Mouse (Mus musculus): Measurements from ENCODE around the gene Pcca. TPM values are rescaled to one million over a fixed set of nuclear protein-coding genes. Genes with fewer than 3 reads are reported as not detected.

Pcca gene
- total RNA-seq, 2 experiments from 2014 or later, result 30.2 to 34.4 TPM

DNA sequence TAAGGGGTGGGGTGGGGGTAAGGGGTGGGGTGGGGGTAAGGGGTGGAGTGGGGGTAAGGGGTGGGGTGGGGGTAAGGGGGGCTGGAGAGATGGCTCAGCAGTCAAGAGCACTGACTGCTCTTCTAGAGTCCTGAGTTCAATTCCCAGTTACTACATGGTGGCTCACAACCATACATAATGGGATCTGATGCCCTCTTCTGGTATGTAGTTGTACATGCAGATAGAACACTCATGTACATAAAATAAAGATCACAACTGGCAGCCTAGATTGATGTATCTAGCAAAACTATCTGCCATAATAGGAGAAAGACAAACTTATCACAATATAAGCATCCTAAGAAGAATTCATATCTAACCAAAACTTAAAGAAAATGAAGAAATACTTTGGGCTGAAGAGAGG, 364.4 kb downstream of the Pcca start:
- intact Hi-C loops (cut with DNase I), result no loop called here
- no peak for DNase-seq (ENCODE audit: low spot score in 2 of 2)

DNA sequence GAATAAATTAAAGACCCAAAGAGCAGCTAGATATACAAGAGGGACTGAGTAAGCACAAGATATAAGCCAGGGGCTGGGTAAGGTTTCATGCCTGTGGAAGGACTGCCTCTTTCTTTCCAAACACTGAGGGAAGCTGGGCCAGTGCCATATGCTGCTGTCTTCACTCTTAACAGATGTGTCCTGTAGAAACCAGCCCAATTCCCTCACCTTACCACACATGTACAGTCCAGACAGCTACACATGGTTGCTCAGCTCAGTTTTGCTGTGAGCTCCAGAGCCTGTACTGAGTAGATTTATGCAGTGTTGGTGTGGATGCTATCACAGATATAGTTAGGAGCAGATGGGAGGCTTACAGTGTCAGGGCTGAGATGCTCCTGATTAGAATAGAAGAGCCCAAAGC, 366.6 kb downstream of the Pcca start:
- intact Hi-C loops (cut with DNase I), result no loop called here
- no peak for DNase-seq (ENCODE audit: low spot score in 2 of 2)

DNA sequence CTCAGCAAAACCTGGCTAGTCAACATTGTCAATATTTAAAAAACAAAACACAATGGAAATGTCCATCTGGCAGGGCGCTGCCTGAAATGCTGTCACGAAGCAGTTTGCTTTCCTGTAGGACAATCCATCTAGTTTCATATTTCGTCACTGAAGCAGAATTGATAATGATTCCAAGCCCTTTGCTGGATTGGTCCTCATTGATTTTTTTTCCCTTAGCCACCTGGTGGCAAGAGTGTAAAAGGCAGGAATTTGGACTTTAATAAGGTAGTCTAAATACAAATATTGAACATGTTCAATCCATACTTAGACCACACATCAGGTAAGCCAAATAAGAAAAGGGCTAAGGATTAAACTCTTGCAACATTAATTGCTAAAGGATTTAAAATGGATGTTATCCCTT, 367.1 kb downstream of the Pcca start:
- intact Hi-C loops (cut with DNase I), result no loop called here
- no peak for DNase-seq (ENCODE audit: low spot score in 2 of 2)

- intact Hi-C loops (cut with DNase I), result no loop called here
Observed at GRCm38 (mm10) chr14:122901715-122902114, 367.6 kb downstream of the Pcca start.

DNA sequence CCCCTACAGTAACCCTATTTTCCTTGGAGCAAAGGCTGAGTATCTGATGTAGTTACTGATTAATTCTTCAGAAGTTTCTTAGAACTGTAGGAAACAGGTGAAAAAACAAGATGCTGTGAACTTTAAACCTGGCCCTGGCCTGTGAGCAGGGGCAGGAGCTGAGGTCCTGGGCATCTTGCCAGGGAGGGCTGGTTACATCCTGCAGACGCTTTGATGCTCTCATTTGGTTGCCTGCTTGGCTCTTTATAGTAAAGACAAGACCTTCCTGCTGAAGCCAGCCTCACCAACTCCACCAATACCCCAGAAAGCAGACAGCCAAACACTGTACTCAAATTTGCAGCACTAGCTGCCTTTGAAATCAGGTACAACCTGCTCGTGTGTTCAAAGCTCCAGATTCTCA, 368.0 kb downstream of the Pcca start:
- DNase-seq (ENCODE audit: low spot score in 2 of 2), result no peak
- intact Hi-C loops (cut with DNase I), result no loop called here

More at GRCm38 (mm10) chr14:122901715-122902114, 367.6 kb downstream of the Pcca start:
- no peak for DNase-seq (ENCODE audit: low spot score in 2 of 2)

DNA sequence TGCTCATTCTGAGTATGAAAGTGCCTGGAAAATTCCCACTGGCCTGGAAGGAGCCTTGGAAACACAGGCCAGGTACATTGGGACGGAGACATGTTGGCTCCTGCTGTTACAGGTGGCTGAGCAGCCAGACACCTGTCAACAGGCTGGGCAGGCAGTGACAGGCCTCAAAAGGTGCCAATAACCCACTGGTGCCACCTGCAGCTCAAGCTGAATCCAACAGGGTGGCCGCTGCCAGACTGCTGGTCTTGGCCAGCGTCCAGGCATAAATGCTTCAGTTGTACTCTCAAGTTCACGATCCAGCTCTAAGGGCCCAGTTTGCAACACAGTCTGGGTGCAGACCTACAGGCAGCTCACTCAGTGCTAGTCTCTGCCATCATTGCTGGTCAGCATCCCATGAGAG, 368.8 kb downstream of the Pcca start:
- DNase-seq (ENCODE audit: low spot score in 2 of 2), result peak; percentile 55 to 61

DNA sequence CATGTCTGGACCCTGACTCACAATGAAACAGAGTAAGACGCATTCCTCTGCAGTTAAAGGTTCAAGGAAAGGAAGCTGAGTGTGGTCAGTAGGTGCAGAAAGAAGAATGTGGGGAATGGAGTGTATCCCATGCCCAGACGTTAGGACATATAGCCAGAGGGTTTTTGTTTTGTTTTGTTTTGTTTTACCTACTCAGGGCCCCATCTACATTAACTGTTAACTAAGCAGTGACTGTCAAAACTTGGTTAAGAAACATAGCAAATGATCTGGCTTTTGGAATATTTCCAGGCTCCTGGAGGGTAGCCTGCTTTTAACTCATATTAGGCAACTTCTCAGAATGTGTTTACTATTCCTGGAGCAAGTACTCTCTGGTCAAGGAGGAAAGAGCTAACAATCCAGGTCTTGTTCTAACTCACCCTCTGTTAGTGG, 369.8 kb downstream of the Pcca start:
- no peak for DNase-seq (ENCODE audit: low spot score in 2 of 2)
- intact Hi-C loops (cut with DNase I), result no loop called here

More for the DNA sequence above, 368.8 kb downstream of the Pcca start:
- intact Hi-C loops (cut with DNase I), result no loop called here

DNA sequence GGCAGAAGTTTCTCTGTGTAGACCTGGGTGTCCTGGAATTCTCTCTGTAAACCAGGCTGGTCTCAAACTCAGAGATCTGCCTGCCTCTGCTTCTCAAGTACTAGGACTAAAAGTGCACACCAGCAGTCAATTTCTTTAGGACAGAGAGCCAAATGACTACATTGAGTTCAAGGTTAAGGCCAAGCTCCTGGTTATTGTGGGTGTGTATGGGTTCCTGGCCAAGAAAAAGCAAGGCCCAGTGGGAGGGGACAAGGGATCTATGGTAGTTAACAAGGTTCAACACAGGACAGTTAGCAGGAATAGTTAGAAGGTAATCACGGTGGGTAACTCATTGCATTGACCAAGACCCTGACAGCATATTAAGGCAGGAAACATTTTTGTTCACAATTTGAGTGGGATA, 370.9 kb downstream of the Pcca start:
- DNase-seq (ENCODE audit: low spot score in 2 of 2), result no peak
- intact Hi-C loops (cut with DNase I), result no loop called here

DNA sequence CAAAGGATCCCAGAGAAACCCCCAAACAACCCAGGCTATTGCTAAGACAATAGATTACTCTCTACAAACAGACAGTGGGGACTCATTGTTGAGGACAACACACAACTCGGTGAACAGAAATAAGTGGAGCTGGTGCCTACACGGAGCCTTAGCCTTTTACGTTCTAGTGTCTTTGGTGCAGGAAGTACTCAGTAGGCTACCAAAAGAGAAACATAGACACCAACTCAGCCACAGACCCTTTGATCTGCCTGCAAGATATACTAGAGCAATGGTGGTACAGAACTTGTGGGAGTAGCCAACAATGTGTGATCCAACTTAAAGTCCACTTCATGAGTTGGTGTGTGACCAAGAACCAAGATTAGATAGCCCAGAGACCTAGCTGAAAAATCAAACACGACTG, 374.0 kb downstream of the Pcca start:
- intact Hi-C loops (cut with DNase I), result no loop called here
- no peak for DNase-seq (ENCODE audit: low spot score in 2 of 2)

- no peak for DNase-seq (ENCODE audit: low spot score in 2 of 2)
- intact Hi-C loops (cut with DNase I), result no loop called here
Observed at GRCm38 (mm10) chr14:122909368-122910091, 375.4 kb downstream of the Pcca start.

DNA sequence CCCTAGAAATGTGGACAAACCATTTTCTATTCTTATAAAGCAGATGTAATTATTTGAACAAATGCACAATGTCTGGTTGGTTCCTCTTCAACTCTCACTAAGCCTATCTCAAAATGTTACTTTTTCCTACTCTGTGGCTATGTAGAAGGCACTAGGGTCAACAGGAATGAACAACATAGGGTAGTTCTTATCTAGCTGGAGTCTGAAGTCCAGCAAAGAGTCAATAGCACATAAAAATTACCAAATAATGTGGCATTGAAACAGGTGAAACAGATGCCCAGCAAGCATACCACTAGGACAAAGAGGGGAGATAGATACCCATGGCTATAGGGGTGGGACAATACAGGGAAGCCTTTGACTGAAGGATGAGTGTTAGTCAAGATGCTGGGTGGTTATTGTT, 377.1 kb downstream of the Pcca start:
- intact Hi-C loops (cut with DNase I), result no loop called here
- DNase-seq (ENCODE audit: low spot score in 2 of 2), result no peak

GRCm38 (mm10) chr14:122912137-122912536, 378.0 kb downstream of the Pcca start:
- DNase-seq (ENCODE audit: low spot score in 2 of 2), result no peak
- intact Hi-C loops (cut with DNase I), result no loop called here

GRCm38 (mm10) chr14:122912812-122913498, 378.8 kb downstream of the Pcca start:
- peak; percentile 25 to 41 for DNase-seq (ENCODE audit: low spot score in 2 of 2)
- intact Hi-C loops (cut with DNase I), result no loop called here

DNA sequence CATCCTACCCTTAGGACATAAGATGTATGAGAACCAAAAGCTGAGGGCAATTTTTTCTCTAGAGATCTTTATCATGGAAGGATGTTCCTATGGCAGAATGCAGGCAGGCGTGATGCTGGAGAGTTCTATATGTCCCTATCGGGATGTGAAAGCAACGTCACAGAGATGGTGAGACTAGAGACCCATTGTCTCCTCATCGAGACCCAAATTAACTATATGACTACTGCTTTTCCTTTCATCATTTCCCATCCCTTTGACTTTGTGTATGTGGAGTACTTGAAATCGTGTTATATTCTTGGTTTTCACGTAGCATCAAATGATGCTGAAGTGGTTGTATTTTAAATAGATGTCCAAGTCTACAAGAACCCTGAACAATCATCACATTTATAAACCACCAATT, 379.5 kb downstream of the Pcca start, which contains the start of gene Ggact:
Ggact (minus strand) TSS at position 101 of the 400 bp plus-strand sequence.
- intact Hi-C loops (cut with DNase I), result no loop called here
- DNase-seq (ENCODE audit: low spot score in 2 of 2), result no peak

GRCm38 (mm10) chr14:122917676-122918075, 383.6 kb downstream of the Pcca start:
- no peak for DNase-seq (ENCODE audit: low spot score in 2 of 2)
- intact Hi-C loops (cut with DNase I), result no loop called here

DNA sequence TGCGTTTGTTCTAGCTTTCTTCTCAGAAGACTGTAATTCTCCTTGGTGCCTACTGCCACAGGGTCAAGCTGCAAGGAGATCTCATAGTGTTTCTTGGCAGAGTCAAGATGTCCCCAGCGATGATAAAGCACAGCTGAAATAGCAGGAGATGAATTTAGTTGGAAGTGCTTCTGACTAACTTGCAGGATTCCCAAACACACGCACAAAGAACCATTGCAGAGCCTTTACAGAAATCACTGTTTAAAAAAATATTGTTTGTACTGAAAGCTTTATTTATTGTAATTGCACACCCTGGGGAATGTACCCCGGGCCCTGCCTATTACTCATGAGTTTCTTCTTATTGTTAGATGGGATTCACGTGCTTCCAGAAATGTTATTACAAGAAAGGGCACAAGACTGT, 385.9 kb downstream of the Pcca start:
- no peak for DNase-seq (ENCODE audit: low spot score in 2 of 2)
- intact Hi-C loops (cut with DNase I), result no loop called here

DNA sequence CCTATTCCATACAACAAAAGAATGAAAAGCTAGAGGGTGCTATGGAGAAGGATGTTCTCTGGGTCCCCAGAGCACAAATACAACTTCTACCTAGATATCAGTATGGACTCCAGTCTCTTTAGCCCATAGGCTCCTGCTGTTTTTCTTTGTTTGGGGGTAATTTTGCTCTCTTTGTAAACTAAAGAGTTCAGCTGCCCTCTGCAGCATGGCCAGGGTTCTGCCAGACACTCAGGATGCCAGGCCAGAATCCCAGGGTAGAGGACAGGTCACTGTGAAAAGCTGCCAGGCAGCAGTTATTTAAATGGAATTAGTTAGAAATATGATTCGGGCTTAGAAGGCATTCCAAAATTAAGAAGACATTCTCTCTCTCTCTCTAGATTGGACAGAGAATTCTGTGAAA, 402.3 kb downstream of the Pcca start:
- intact Hi-C loops (cut with DNase I), result no loop called here
- no peak for DNase-seq (ENCODE audit: low spot score in 2 of 2)

Data from left cerebral cortex, postnatal 14 days (tissue).